Mouse (Mus musculus): Measurements from ENCODE around the gene Tmem74b. TPM values are rescaled to one million over a fixed set of nuclear protein-coding genes. Genes with fewer than 3 reads are reported as not detected.

Gene Tmem74b
- polyA plus RNA-seq (2021; fragmentation: Nextera tagmentation): 6.7 and 7.1 TPM in 2 replicates
- long read RNA-seq, experiment 1, transcript Tmem74b-201 (2 exons, 1,435 nt): major isoform, 8 of 12 reads
- long read RNA-seq, experiment 1, partial matches to known transcripts: 2 of 12 reads
- long read RNA-seq, experiment 1, other reads (novel, unspliced or antisense): 0 of 12 reads
- long read RNA-seq, experiment 2, transcript Tmem74b-201 (2 exons, 1,435 nt): major isoform, 13 of 22 reads
- long read RNA-seq, experiment 2, partial matches to known transcripts: 3 of 22 reads
- long read RNA-seq, experiment 2, other reads (novel, unspliced or antisense): 3 of 22 reads

DNA sequence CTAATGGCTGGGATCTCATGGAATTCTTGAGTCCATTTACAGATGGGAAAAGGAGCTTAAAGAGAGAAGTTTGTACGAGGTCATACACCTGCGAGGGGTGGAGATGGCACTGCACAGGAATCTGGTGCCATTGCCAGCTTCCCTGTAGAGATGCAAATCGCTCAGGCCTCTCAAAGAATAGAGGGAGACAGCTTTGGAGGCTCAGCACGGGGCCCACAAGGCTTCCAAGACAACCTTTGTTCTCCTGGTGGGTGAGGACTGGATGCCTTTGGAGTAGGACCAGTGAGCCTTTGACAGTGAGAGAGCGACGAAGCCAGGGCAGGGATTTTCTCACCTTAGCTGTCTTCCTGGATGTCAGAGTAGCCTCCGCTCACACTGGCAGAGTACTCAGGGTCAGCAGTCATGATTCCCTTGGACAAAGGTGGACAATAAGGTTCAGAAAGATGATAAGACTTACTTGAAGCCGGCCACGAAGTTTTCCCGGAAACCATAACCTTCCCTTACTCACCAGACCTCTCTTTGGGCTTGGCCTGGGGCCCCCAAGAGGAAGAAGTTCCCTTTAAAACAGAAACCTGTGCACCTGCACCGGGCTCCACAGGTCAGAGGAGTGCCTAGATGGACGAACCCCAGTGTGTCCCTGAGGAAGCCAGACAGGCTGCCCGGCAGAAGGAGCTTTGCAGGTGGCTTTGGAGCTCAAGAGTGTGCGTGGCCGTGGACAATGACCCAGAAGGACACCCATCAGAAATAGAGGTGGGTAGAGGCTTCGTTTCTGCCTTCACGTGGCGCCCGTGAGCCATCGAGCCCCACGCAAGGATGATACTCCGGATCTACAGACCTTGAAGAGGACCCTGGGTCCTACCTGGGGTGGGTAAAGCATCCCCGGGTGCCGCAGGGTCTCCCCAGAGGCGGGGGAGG is at the start of gene Tmem74b:
TSS of gene Tmem74b (plus strand) at position 778 of the 915 bp plus-strand sequence.

GRCm38 (mm10) chr2:151668433-151668832 is 33.4 kb upstream of the Tmem74b start, which contains the start of gene Rad21l:
Gene Rad21l (minus strand): TSS chr2:151668533.

GRCm38 (mm10) chr2:151743845-151744244 is 42.0 kb downstream of the Tmem74b start, which contains the start of gene Psmf1:
Gene Psmf1 (minus strand): TSS chr2:151744186.

Other genes starting within 250 kb of the Tmem74b start
- gene 4921509C19Rik, start 225.9 kb upstream of the Tmem74b start, polyA plus RNA-seq (2021; fragmentation: Nextera tagmentation): not detected in 2 replicates
- 82.5 and 97.2 TPM in 2 replicates for gene Nsfl1c, start 207.8 kb upstream of the Tmem74b start, polyA plus RNA-seq (2021; fragmentation: Nextera tagmentation)
- gene Fkbp1a, start 159.5 kb upstream of the Tmem74b start, polyA plus RNA-seq (2021; fragmentation: Nextera tagmentation): 1,292 and 1,361 TPM in 2 replicates
- 2.2 TPM in 2 replicates for gene Sdcbp2, start 129.4 kb upstream of the Tmem74b start, polyA plus RNA-seq (2021; fragmentation: Nextera tagmentation)
- 75.6 and 102 TPM in 2 replicates for gene Snph, start 69.4 kb upstream of the Tmem74b start, polyA plus RNA-seq (2021; fragmentation: Nextera tagmentation)
- gene Rad21l, start 33.5 kb upstream of the Tmem74b start, polyA plus RNA-seq (2021; fragmentation: Nextera tagmentation): 0.14 and 0.16 TPM in 2 replicates
- gene Psmf1, start 42.2 kb downstream of the Tmem74b start, polyA plus RNA-seq (2021; fragmentation: Nextera tagmentation): 37.8 and 42.5 TPM in 2 replicates
- 0.08 and 0.16 TPM in 2 replicates for gene Rspo4, start 140.9 kb downstream of the Tmem74b start, polyA plus RNA-seq (2021; fragmentation: Nextera tagmentation)
- gene Angpt4, start 209.2 kb downstream of the Tmem74b start, polyA plus RNA-seq (2021; fragmentation: Nextera tagmentation): 0.08 and 0.09 TPM in 2 replicates

All from layer of hippocampus, adult 6 months (tissue).